Mouse (Mus musculus) forebrain, postnatal 0 days (tissue): ENCODE measurements around the gene Wdfy4. TPM values are rescaled to one million over a fixed set of nuclear protein-coding genes. Genes with fewer than 3 reads are reported as not detected.

Source experiments
- ATAC-seq: fragments of 200-750 bp; cut with Nextera tagmentation; 2 replicates; pipeline ENCODE4 v1.8.0; 2017; ENCODE audit warnings: mild to moderate bottlenecking, moderate library complexity
- DNase-seq: peaks from one replicate; pipeline ENCODE4 v3.0.0-alpha.2; 2015
- H3K27ac ChIP-seq: fragments of 300-500 bp; sonication (generic); 2 replicates; pipeline ENCODE4 v1.5.1; 2014; ENCODE audit warnings: low read depth, mild to moderate bottlenecking, antibody characterized with exemption, low read length, moderate library complexity, mixed read lengths
- H3K27me3 ChIP-seq: fragments of 300-500 bp; sonication (generic); 2 replicates; pipeline ENCODE4 v1.6.1; 2014; ENCODE audit warnings: mild to moderate bottlenecking, low read length, mixed read lengths; ENCODE audit not compliant: insufficient read depth
- H3K36me3 ChIP-seq: fragments of 300-500 bp; sonication (generic); 2 replicates; pipeline ENCODE4 v1.6.1; 2014; ENCODE audit warnings: mild to moderate bottlenecking, moderate library complexity; ENCODE audit not compliant: insufficient read depth
- H3K4me1 ChIP-seq: fragments of 300-500 bp; sonication (generic); 2 replicates; pipeline ENCODE4 v1.6.1; 2014; ENCODE audit warnings: antibody characterized with exemption; ENCODE audit not compliant: insufficient read depth
- H3K4me2 ChIP-seq: fragments of 300-500 bp; sonication (generic); 2 replicates; pipeline ENCODE4 v1.6.1; 2014; ENCODE audit warnings: low read depth, mild to moderate bottlenecking, moderate library complexity
- H3K4me3 ChIP-seq: fragments of 300-500 bp; sonication (generic); 2 replicates; pipeline ENCODE4 v1.5.1; 2014; ENCODE audit warnings: low read depth, low read length, mixed read lengths
- H3K9ac ChIP-seq: fragments of 300-500 bp; sonication (generic); 2 replicates; pipeline ENCODE4 v1.6.1; 2014; ENCODE audit warnings: mild to moderate bottlenecking
- H3K9me3 ChIP-seq: fragments of 300-500 bp; sonication (generic); 2 replicates; pipeline ENCODE4 v1.6.1; 2016; ENCODE audit warnings: low read length
- CTCF ChIP-seq: sonication (generic); IDR thresholded peaks from 2 replicates; pipeline ENCODE4 v1.5.1; 2016; ENCODE audit warnings: antibody characterized with exemption, control low read depth, low read depth
- WGBS: fragments of 180-500 bp; shearing (Covaris S2); extraction: QIAGEN DNeasy Blood & Tissue Kit; methylation state at CpG from one replicate; pipeline ENCODE4 v1.1.7; 2014; 5-methylcytosine and 5-hydroxymethylcytosine counted together
- polyA plus RNA-seq: library from polyadenylated mRNA; unstranded; fragments of >200 nt; fragmentation: Nextera tagmentation; extraction: Ambion mirVana; gene quantifications from 2 replicates; pipeline ENCODE4 v1.2.1, GENCODE M21; 2015
- total RNA-seq: library from RNA; depleted of rRNA; stranded (reverse); fragments of >200 nt; gene quantifications from 2 replicates; pipeline ENCODE4 v1.2.3, GENCODE M21; 2014

Gene Wdfy4
- total and polyA plus RNA-seq, 2 experiments from 2014 or later: 0.33 to 0.52 TPM

GRCm38 (mm10) chr14:33162238-33162637, 23.1 kb downstream of the Wdfy4 start:
- no peak overlapping the region for H3K4me3 ChIP-seq

DNA sequence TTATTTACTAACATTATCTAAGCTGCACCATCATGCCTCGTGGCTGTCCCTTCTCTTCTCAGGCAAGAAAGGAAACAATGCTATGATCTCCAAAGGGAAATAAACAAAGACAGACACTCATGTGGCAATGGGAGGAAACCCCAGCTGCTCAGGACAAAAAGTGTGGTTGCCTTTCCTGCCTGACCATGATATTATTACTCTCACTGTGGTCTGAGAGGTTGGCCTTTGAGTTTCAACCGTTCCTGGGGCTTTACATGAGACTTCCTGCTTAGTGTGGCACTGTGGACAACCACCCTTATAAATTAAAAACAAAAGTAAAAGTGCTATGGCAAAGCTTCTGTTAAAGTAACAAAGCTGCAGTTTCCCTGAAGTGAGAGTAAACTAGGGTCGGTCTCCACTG, 27.0 kb downstream of the Wdfy4 start:
- no peak for ATAC-seq
- H3K36me3 ChIP-seq: no peaks in the 10 kb centered on the region
- TF ChIP-seq CTCF: no peak
- no peak overlapping the region for H3K27ac ChIP-seq
- H3K27me3 ChIP-seq: no peaks in the 10 kb centered on the region
- H3K4me1 ChIP-seq: no peaks in the 10 kb centered on the region
- no peak overlapping the region for H3K4me2 ChIP-seq
- no peak overlapping the region for H3K9ac ChIP-seq
- no peaks in the 10 kb centered on the region for H3K9me3 ChIP-seq
- WGBS: 69% methylated on average over 3 of the region's 3 CpGs
- no peak overlapping the region for H3K4me3 ChIP-seq
- no peak for DNase-seq

More at GRCm38 (mm10) chr14:33162238-33162637, 23.1 kb downstream of the Wdfy4 start:
- H3K36me3 ChIP-seq: no peaks in the 10 kb centered on the region
- H3K27me3 ChIP-seq: no peaks in the 10 kb centered on the region
- H3K27ac ChIP-seq: no peak overlapping the region
- H3K9me3 ChIP-seq: no peaks in the 10 kb centered on the region
- H3K4me2 ChIP-seq: no peak overlapping the region
- DNase-seq (no peak), ATAC-seq (no peak)
- H3K9ac ChIP-seq: no peak overlapping the region
- TF ChIP-seq CTCF: no peak
- 88% methylated on average over 5 of the region's 5 CpGs for WGBS
- no peaks in the 10 kb centered on the region for H3K4me1 ChIP-seq

- H3K27ac ChIP-seq: no peak overlapping the region
- no peaks in the 10 kb centered on the region for H3K36me3 ChIP-seq
- no peaks in the 10 kb centered on the region for H3K9me3 ChIP-seq
- no peak overlapping the region for H3K4me2 ChIP-seq
- no peak overlapping the region for H3K4me3 ChIP-seq
- 70% methylated on average over 1 of the region's 1 CpGs for WGBS
- no peak overlapping the region for H3K9ac ChIP-seq
- H3K4me1 ChIP-seq: no peaks in the 10 kb centered on the region
- TF ChIP-seq CTCF: 0 out of 2 replicates have a peak, but pooled peaks have one; percentile 8
- DNase-seq (no peak), ATAC-seq (no peak)
- H3K27me3 ChIP-seq: no peaks in the 10 kb centered on the region
These were observed 32.4 kb downstream of the Wdfy4 start for GRCm38 (mm10) chr14:33152941-33153340.

DNA sequence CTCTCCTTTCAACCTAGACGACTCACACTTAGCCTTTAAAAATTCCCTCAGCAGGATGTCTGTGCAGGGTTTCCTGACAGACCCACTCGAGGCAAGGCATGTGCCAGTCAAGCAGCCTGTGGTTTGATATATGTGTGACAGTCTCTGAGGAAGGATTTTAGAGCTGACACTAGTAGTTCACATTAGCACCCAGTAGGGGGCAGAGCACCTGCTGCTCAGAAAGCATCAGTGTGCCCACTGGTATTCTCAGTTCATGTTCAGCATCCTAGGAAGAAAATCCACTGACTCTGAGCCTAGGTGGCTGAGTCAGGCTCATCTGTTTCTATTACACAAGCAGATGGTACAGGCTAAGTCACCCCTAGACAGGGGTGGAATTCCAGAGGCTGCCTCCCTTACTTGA, 39.0 kb downstream of the Wdfy4 start:
- H3K27me3 ChIP-seq: no peaks in the 10 kb centered on the region
- H3K27ac ChIP-seq: no peak overlapping the region
- H3K9ac ChIP-seq: no peak overlapping the region
- no peak for ATAC-seq
- H3K4me2 ChIP-seq: no peak overlapping the region
- no peak overlapping the region for H3K4me3 ChIP-seq
- no peak for DNase-seq
- no peaks in the 10 kb centered on the region for H3K9me3 ChIP-seq
- no peaks in the 10 kb centered on the region for H3K4me1 ChIP-seq
- WGBS: 14% methylated on average over 2 of the region's 2 CpGs
- H3K36me3 ChIP-seq: no peaks in the 10 kb centered on the region
- peak; percentile 53 for TF ChIP-seq CTCF

DNA sequence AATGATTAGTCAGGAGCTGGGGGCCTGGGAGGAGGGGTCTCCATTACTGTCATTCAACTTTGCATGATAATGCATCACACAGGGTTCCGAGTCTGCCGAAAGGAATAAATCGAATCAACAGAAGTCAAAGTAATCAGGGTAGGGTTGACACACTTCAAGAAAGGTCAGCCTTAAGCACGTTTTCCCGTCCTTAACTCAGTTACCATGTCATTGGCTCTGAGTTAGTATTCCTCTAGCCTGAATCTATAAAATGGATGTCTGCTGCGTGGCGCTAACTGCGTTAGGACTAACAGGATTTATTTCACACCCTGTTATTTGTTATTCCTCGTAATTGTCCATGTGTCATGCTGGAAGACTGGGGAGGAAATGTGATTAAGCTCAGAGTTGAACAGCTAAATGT, 48.5 kb downstream of the Wdfy4 start:
- ATAC-seq (no peak), DNase-seq (no peak)
- Histone ChIP-seq H3K4me3 (no peak overlapping the region), H3K4me2 (no peak overlapping the region), H3K9ac (no peak overlapping the region), H3K4me1 (no peaks in the 10 kb centered on the region), H3K27me3 (no peaks in the 10 kb centered on the region), H3K27ac (no peak overlapping the region), H3K9me3 (no peaks in the 10 kb centered on the region), H3K36me3 (no peaks in the 10 kb centered on the region)
- WGBS: 76% methylated on average over 9 of the region's 9 CpGs
- TF ChIP-seq CTCF: no peak

GRCm38 (mm10) chr14:33135170-33135569, 50.1 kb downstream of the Wdfy4 start:
- no peak overlapping the region for H3K4me3 ChIP-seq
- H3K27ac ChIP-seq: no peak overlapping the region
- ATAC-seq: no peak
- no peak overlapping the region for H3K4me2 ChIP-seq
- WGBS: 93% methylated on average over 6 of the region's 6 CpGs
- DNase-seq: no peak
- H3K9ac ChIP-seq: no peak overlapping the region
- H3K9me3 ChIP-seq: no peaks in the 10 kb centered on the region
- H3K4me1 ChIP-seq: no peaks in the 10 kb centered on the region
- H3K27me3 ChIP-seq: no peaks in the 10 kb centered on the region
- H3K36me3 ChIP-seq: no peaks in the 10 kb centered on the region
- no peak for TF ChIP-seq CTCF

- WGBS: 40% methylated on average over 7 of the region's 7 CpGs
- Histone ChIP-seq H3K27me3 (no peaks in the 10 kb centered on the region), H3K4me1 (no peaks in the 10 kb centered on the region), H3K27ac (no peak overlapping the region), H3K9ac (no peak overlapping the region), H3K36me3 (no peaks in the 10 kb centered on the region), H3K4me2 (no peak overlapping the region), H3K4me3 (no peak overlapping the region), H3K9me3 (no peaks in the 10 kb centered on the region)
- ATAC-seq (no peak), DNase-seq (peak; percentile 25)
- no peak for TF ChIP-seq CTCF
These were observed 54.1 kb downstream of the Wdfy4 start for GRCm38 (mm10) chr14:33131044-33131758.
